Mouse (Mus musculus) embryonic facial prominence, embryonic 11.5 days (tissue): ENCODE results near the gene Tnip1. TPM values are rescaled to one million over a fixed set of nuclear protein-coding genes. Genes with fewer than 3 reads are reported as not detected.
A peak's percentile ranks its signal among the peaks of the same experiment; 100 is the strongest.

Source experiments
- ATAC-seq: fragments of 200-750 bp; cut with Nextera tagmentation; replicated peaks from 2 replicates; pipeline ENCODE4 v1.8.0; 2017; ENCODE audit warnings: low read depth; ENCODE audit not compliant: insufficient number of reproducible peaks, low FRiP score, low TSS enrichment
- DNase-seq: peaks from one replicate; pipeline ENCODE4 v3.0.0-alpha.2; 2015; ENCODE audit warnings: low spot score
- H3K27ac ChIP-seq: fragments of 300-500 bp; sonication (generic); replicated peaks from 2 replicates; pipeline ENCODE4 v1.5.1; 2014; ENCODE audit warnings: mild to moderate bottlenecking, low read depth, low read length, control low read depth
- H3K27me3 ChIP-seq: fragments of 300-500 bp; sonication (generic); 2 replicates; pipeline ENCODE4 v1.6.1; 2014; ENCODE audit warnings: mild to moderate bottlenecking, low read length, moderate library complexity, mixed read lengths; ENCODE audit not compliant: control insufficient read depth, insufficient read depth
- H3K36me3 ChIP-seq: fragments of 300-500 bp; sonication (generic); replicated peaks from 2 replicates; pipeline ENCODE4 v1.6.1; 2014; ENCODE audit warnings: low read depth, mild to moderate bottlenecking, low read length, moderate library complexity, mixed read lengths; ENCODE audit not compliant: control insufficient read depth, insufficient read depth
- H3K4me1 ChIP-seq: fragments of 300-500 bp; sonication (generic); 2 replicates; pipeline ENCODE4 v1.6.1; 2014; ENCODE audit warnings: low read length, mixed read lengths; ENCODE audit not compliant: control insufficient read depth, insufficient read depth
- H3K4me2 ChIP-seq: fragments of 300-500 bp; sonication (generic); 2 replicates; pipeline ENCODE4 v1.6.1; 2014; ENCODE audit warnings: low read depth, mild to moderate bottlenecking, control low read depth, low read length, moderate library complexity
- H3K4me3 ChIP-seq: fragments of 300-500 bp; sonication (generic); 2 replicates; pipeline ENCODE4 v1.5.1; 2014; ENCODE audit warnings: low read depth, low read length, control low read depth
- H3K9ac ChIP-seq: fragments of 300-500 bp; sonication (generic); replicated peaks from 2 replicates; pipeline ENCODE4 v1.6.1; 2014; ENCODE audit warnings: mild to moderate bottlenecking, control low read depth, low read length
- H3K9me3 ChIP-seq: fragments of 300-500 bp; sonication (generic); replicated peaks from 2 replicates; pipeline ENCODE4 v1.6.1; 2016; ENCODE audit warnings: mild to moderate bottlenecking, low read length, inconsistent platforms, mixed read lengths; ENCODE audit not compliant: control insufficient read depth
- WGBS: fragments of 180-500 bp; shearing (Covaris S2); extraction: QIAGEN DNeasy Blood & Tissue Kit; methylation state at CpG from one replicate; pipeline ENCODE4 v1.1.7; 2014; 5-methylcytosine and 5-hydroxymethylcytosine counted together
- polyA plus RNA-seq: library from polyadenylated mRNA; unstranded; fragments of >200 nt; fragmentation: Nextera tagmentation; extraction: Ambion mirVana; gene quantifications from 2 replicates; pipeline ENCODE4 v1.2.1, GENCODE M21; 2014

Tnip1 gene
- polyA plus RNA-seq, 1 experiment from 2014 or later = 9.1 TPM

DNA sequence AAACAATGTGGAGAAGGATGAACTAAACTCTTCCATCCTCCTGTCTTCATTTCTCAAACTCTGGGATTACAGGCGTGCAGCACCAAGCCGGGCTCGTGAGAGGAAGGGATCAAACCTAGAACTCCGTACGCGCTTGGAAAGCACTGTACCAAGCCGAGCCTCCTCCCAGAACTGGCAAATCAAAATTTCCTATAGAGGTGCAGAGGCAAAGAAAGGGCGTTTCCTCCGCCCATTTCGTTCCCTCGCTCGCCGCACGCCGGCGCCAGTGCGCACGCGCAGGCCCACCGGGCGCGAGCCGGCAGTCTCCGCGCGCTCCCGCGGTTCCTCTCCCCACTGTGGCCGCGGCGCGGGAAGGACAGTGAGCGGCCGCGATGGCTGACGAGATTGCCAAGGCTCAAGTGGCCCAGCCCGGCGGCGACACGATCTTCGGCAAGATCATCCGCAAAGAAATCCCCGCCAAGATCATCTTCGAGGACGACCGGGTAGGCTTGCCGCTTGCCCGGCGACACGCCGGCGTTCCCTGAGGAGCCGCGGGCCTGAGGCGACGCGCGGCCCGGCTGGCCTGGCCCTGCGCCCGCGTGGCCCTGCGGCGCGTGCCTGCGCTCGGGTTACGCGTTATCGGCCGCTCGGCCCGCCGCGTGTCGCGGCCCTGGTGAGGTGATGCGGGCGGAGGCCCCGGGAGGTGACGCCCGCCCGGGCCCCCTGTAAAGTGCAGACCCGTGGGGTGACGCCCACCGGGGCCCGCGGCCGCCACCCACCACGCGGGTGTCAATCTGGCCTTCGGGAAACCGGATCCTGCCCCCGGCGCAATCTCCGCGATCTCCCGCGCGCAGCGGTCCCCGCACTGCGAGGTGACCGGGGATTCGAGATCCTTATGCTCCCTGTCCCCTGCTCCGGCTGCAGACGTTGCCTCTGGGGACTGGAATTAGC is 96.3 kb downstream of the Tnip1 start, which contains the start of gene Hint1:
TSS of gene Hint1 (plus strand) at position 265 of the 930 bp plus-strand sequence.
- Histone ChIP-seq H3K27me3 (no peaks in the 10 kb centered on the region), H3K4me3 (peak within 1 kb of the TSS; percentile 95), H3K27ac (peak within 1 kb of the TSS; percentile 80), H3K4me1 (no peaks in the 10 kb centered on the region), H3K36me3 (peaks cover 7% of the 10 kb centered on the region), H3K9ac (peak within 1 kb of the TSS; percentile 99), H3K9me3 (no peaks in the 10 kb centered on the region), H3K4me2 (peak within 1 kb of the TSS; percentile 60)
- DNase-seq = peak; percentile 93
- peak; percentile 78 for ATAC-seq
- under 1% methylated on average over 102 of the region's 107 CpGs for WGBS

DNA sequence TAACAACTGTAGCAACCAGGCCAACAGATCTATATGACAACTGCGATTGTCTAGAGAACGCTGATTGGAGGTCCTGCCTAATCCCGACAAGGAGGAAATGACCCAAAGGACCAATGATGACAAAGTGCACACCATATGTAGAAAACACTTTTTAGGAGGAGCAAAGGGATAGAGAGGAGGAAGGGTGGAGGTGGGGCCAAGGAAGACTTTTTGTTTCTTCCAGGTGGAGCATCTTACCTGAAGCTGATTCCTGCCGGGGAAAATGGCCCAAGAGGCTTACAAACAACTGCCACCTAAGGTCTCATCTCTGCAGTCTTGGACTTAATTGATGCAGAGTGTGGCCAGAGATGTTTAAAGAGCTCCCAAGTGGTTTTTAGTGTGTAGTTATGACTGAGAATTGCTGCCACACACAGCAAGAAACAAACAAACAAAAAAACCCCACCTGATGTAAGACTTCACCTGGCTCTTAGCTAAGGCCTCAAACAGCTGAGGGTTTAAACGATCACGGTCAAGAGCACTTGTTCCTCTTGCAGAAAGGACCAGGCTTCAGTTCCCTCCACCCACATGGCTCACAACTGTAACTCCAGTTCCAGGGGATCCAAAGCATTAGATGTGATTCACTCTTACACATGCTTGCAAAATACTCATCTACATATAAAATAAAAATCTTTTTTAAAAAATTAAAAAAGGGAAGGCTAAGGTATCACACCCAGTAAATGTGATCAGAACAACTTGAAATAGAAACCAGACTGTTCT is 97.2 kb downstream of the Tnip1 start:
- H3K27ac ChIP-seq = 0 out of 2 replicates have a peak overlapping the region, but pooled peaks have one; percentile 80
- peak overlapping the region; percentile 60 for H3K4me2 ChIP-seq
- WGBS = 67% methylated on average over 6 of the region's 6 CpGs
- no peaks in the 10 kb centered on the region for H3K9me3 ChIP-seq
- H3K4me3 ChIP-seq = peak overlapping the region; percentile 95; the same call in 1 of the 2 replicates
- peak overlapping the region; percentile 99 for H3K9ac ChIP-seq
- no peaks in the 10 kb centered on the region for H3K27me3 ChIP-seq
- no peak for ATAC-seq
- H3K4me1 ChIP-seq = no peaks in the 10 kb centered on the region
- DNase-seq = no peak
- peaks cover 6% of the 10 kb centered on the region for H3K36me3 ChIP-seq

DNA sequence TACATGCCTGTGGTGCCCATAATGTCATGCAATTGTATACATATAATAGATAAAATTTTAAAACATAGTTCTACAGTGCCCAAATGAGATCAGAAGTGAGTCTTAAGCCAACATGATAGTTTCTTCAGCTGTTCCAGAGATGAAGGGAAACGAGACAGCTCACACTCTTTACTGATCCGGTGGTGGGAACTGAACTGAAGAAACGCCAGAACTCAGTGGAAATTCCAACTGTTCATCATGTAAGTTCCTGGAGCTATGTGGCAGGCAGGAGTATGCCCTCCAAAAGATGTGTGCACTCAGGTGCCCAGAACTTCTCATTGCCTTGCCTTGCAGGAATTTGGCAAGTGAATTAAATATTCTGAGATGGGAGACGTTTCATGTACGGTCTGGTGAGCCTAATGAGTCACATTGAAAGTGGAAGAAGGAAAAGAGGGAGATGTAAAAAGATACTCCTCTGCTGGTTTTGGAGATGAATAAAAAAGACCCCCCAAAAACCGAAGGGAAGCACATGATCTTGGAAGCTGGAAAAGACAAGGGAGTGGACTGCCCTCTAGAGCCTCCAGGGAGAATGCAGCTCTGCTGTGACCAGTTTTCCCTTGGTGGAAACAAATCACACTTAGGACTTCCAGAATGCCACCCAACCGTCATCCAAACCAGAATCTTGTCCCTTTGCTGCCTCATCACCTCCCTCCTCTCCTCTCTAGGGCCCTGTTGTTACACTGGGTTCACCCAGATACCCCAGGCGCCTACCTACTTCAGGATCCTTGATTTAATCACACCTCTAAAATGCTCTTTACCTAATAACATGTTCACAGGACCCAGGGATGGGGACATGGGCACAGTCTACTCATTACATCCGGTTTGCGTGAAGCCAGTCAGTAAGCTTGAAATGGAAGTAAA is 99.8 kb downstream of the Tnip1 start:
- 44% methylated on average over 10 of the region's 10 CpGs for WGBS
- DNase-seq = peak; percentile 76
- H3K36me3 ChIP-seq = no peaks in the 10 kb centered on the region
- H3K27me3 ChIP-seq = no peaks in the 10 kb centered on the region
- H3K9ac ChIP-seq = no peak overlapping the region; the same call in 1 of the 2 replicates
- H3K4me2 ChIP-seq = no peak overlapping the region
- H3K4me3 ChIP-seq = no peak overlapping the region
- H3K27ac ChIP-seq = no peak overlapping the region
- H3K9me3 ChIP-seq = no peaks in the 10 kb centered on the region
- H3K4me1 ChIP-seq = no peaks in the 10 kb centered on the region
- no peak for ATAC-seq

DNA sequence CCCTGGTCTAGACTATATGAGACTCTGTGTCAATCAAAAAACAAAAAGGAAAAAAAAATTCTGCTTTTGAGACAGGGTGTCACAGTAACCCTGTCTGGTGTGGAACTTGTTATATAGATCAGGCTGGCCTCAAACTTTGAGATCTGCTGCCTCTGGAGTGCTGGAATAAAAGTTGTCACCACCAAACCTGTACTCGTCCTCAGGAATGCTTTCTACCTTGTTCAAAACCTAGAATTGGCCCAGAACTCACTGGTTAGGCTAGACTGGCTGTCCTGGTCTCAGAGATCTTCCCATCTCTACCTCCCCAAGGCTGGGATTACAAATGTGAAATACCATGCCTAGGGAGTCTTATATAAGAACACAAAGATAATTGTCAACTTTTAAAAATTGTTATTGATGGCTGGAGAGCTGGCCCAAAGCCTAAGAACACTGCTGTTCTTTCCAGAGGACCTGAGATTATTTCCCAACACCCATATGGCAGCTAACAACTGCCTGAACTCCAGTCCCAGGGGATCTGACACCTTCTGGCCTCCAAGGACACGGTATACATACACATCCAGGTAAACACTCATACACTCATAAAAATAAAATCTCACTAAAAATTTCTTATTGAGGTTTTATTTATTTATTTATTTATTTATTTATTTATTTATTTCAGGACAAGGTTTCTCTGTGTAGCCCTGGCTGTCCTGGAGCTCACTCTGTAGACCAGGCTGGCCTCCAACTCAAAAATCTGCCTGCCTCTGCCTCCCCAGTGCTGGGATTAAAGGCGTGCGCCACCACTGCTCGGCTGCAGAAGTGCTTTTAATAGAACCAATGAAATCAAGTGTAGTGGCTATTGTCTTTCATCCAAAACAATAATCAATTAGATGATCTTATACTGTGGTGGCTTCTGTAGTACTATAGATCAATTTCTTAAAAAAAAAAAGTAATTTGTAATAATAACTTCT is 101.0 kb downstream of the Tnip1 start:
- H3K27ac ChIP-seq = no peak overlapping the region
- ATAC-seq (no peak), DNase-seq (no peak)
- H3K9ac ChIP-seq = no peak overlapping the region
- no peak overlapping the region for H3K4me3 ChIP-seq
- H3K36me3 ChIP-seq = no peaks in the 10 kb centered on the region
- H3K27me3 ChIP-seq = no peaks in the 10 kb centered on the region
- 89% methylated on average over 5 of the region's 5 CpGs for WGBS
- no peaks in the 10 kb centered on the region for H3K9me3 ChIP-seq
- no peak overlapping the region for H3K4me2 ChIP-seq
- H3K4me1 ChIP-seq = no peaks in the 10 kb centered on the region

Other genes with a start within 250 kb of the Tnip1 start
- gene Cdc42se2, start 175.2 kb downstream of the Tnip1 start, polyA plus RNA-seq = 150 and 155 TPM in 2 replicates
- 7.4 and 9.6 TPM in 2 replicates for gene Lyrm7, start 102.0 kb downstream of the Tnip1 start, polyA plus RNA-seq
- 678 and 720 TPM in 2 replicates for gene Hint1, start 96.5 kb downstream of the Tnip1 start, polyA plus RNA-seq
- gene Gpx3, start 60.5 kb downstream of the Tnip1 start, polyA plus RNA-seq = 70.6 and 76.2 TPM in 2 replicates
- gene Anxa6, start 70.5 kb upstream of the Tnip1 start, polyA plus RNA-seq = 112 and 116 TPM in 2 replicates
- 0.49 and 0.50 TPM in 2 replicates for gene Ccdc69, start 115.2 kb upstream of the Tnip1 start, polyA plus RNA-seq
- 12.3 and 12.7 TPM in 2 replicates for gene Gm2a, start 135.2 kb upstream of the Tnip1 start, polyA plus RNA-seq
- gene Slc36a3, start 188.8 kb upstream of the Tnip1 start, polyA plus RNA-seq = not detected in 2 replicates
- gene Slc36a2, start 222.2 kb upstream of the Tnip1 start, polyA plus RNA-seq = 0.11 and 0.38 TPM in 2 replicates
- 1.6 and 1.9 TPM in 2 replicates for gene Slc36a1, start 241.4 kb upstream of the Tnip1 start, polyA plus RNA-seq